ENCODE assay signal across 10 mouse cellular contexts in genomic region chr9:52323226-52323625, GRCm38 (mm10).
"Had no signal": no experiment of that assay in that cellular context is flagged by ENCODE, and none has a peak within 500 bp of the region (broad histone marks: within the 10 kb centered on the region; RNA-seq: fewer than 3 reads in every experiment).

No protein-coding gene starts in this region.

- DNase-seq: kidney, adult 18-20 months; kidney, adult 9 months; kidney, postnatal 14 days; kidney, postnatal 4 days; liver; lung, adult 18-20 months; lung, postnatal 10 days; lung, postnatal 36 days; right cerebral cortex, postnatal 4 days; thymus, postnatal 36 days had no signal
